Mouse (Mus musculus) forebrain, postnatal 0 days (tissue): ENCODE measurements at regions not wholly inside any gene's neighbourhood (a gene's known extent, or its start where the extent isn't known, plus 50 kb on each side); places are given as distances from the start of the nearest gene placed in this dataset.

ENCODE experiments used
- ATAC-seq: fragments of 200-750 bp; cut with Nextera tagmentation; 2 replicates; pipeline ENCODE4 v1.8.0; 2017; ENCODE audit warnings: mild to moderate bottlenecking, moderate library complexity
- DNase-seq: peaks from one replicate; pipeline ENCODE4 v3.0.0-alpha.2; 2015
- H3K27ac ChIP-seq: fragments of 300-500 bp; sonication (generic); 2 replicates; pipeline ENCODE4 v1.5.1; 2014; ENCODE audit warnings: low read depth, mild to moderate bottlenecking, antibody characterized with exemption, low read length, moderate library complexity, mixed read lengths
- H3K27me3 ChIP-seq: fragments of 300-500 bp; sonication (generic); 2 replicates; pipeline ENCODE4 v1.6.1; 2014; ENCODE audit warnings: mild to moderate bottlenecking, low read length, mixed read lengths; ENCODE audit not compliant: insufficient read depth
- H3K36me3 ChIP-seq: fragments of 300-500 bp; sonication (generic); 2 replicates; pipeline ENCODE4 v1.6.1; 2014; ENCODE audit warnings: mild to moderate bottlenecking, moderate library complexity; ENCODE audit not compliant: insufficient read depth
- H3K4me1 ChIP-seq: fragments of 300-500 bp; sonication (generic); 2 replicates; pipeline ENCODE4 v1.6.1; 2014; ENCODE audit warnings: antibody characterized with exemption; ENCODE audit not compliant: insufficient read depth
- H3K4me2 ChIP-seq: fragments of 300-500 bp; sonication (generic); 2 replicates; pipeline ENCODE4 v1.6.1; 2014; ENCODE audit warnings: low read depth, mild to moderate bottlenecking, moderate library complexity
- H3K4me3 ChIP-seq: fragments of 300-500 bp; sonication (generic); 2 replicates; pipeline ENCODE4 v1.5.1; 2014; ENCODE audit warnings: low read depth, low read length, mixed read lengths
- H3K9ac ChIP-seq: fragments of 300-500 bp; sonication (generic); 2 replicates; pipeline ENCODE4 v1.6.1; 2014; ENCODE audit warnings: mild to moderate bottlenecking
- H3K9me3 ChIP-seq: fragments of 300-500 bp; sonication (generic); 2 replicates; pipeline ENCODE4 v1.6.1; 2016; ENCODE audit warnings: low read length
- CTCF ChIP-seq: sonication (generic); IDR thresholded peaks from 2 replicates; pipeline ENCODE4 v1.5.1; 2016; ENCODE audit warnings: antibody characterized with exemption, control low read depth, low read depth
- WGBS: fragments of 180-500 bp; shearing (Covaris S2); extraction: QIAGEN DNeasy Blood & Tissue Kit; methylation state at CpG from one replicate; pipeline ENCODE4 v1.1.7; 2014; 5-methylcytosine and 5-hydroxymethylcytosine counted together

DNA sequence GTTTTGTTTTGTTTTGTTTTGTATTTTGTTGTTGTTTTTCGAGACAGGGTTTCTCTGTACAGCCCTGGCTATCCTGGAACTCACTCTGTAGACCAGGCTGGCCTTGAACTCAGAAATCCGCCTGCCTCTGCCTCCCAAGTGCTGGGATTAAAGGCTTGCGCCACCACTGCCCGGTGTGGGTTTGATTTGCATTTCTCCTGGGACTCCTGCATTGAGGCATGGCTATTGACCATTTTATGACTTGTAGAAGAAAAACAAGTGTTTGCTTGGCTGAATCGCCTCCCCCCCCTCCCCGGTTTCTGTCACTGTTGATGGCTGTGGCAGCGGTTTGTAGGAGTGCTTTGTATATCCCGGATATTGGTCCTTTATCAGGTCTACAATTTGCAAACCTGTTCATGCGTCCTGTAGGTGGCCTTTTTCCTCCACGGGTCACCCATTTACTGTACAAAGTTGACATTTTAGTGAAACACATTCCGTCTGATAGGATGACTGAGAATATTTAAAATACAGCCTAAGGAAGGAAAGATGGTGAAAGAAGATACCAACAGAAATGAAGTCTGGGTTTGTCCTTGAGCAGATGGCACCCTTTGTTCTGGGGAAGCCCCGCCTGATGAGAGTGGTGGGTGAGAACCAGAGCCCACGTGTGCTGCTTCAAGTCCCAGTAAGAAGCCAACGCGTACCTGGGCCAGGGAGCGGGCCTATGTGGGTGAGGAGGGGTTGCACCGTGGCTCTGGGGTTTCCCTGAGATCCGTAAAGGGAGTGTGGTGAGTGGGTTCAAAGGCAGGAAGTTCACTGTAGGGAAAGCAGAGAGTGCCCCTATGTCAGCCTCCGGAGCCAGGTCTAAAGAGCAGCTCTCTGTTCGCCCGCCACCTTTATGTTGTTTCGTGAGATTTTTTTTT is 52.6 kb upstream of the Smndc1 start:
- H3K36me3 ChIP-seq, result no peaks in the 10 kb centered on the region
- no peaks in the 10 kb centered on the region for H3K9me3 ChIP-seq
- no peak overlapping the region for H3K27ac ChIP-seq
- DNase-seq (no peak), ATAC-seq (no peak)
- H3K4me1 ChIP-seq, result no peaks in the 10 kb centered on the region
- no peak overlapping the region for H3K4me2 ChIP-seq
- no peak overlapping the region for H3K4me3 ChIP-seq
- no peaks in the 10 kb centered on the region for H3K27me3 ChIP-seq
- H3K9ac ChIP-seq, result no peak overlapping the region
- no peak for TF ChIP-seq CTCF
- WGBS, result 82% methylated on average over 22 of the region's 22 CpGs

DNA sequence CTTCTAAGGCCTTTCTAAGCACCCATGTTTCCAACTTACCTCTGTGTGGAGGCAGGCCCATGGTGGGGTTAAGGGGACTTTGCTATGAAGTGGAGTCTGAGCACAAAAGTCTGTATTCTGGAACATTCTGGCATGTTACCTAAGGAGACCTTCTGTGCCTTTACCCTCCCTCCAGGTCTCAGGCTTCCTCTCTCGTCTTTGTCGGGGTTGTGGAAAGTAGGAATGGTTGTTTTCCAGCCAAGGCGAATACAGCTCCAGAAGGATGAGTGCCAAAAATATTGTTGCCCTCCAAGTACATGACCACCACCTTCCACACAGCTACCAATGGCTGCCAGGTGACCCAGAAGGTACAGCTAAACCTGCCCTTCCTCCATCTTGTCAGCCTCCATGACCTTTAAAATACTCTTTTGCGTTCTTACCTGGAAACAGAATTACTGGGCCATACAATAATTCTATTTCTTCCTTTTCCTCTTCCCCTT is 51.8 kb upstream of the Smndc1 start:
- H3K9ac ChIP-seq, result no peak overlapping the region
- H3K27me3 ChIP-seq, result no peaks in the 10 kb centered on the region
- TF ChIP-seq CTCF, result no peak
- H3K4me3 ChIP-seq, result no peak overlapping the region
- H3K4me1 ChIP-seq, result no peaks in the 10 kb centered on the region
- no peak overlapping the region for H3K4me2 ChIP-seq
- H3K36me3 ChIP-seq, result no peaks in the 10 kb centered on the region
- DNase-seq, result no peak
- H3K9me3 ChIP-seq, result no peaks in the 10 kb centered on the region
- no peak overlapping the region for H3K27ac ChIP-seq
- no peak for ATAC-seq
- 92% methylated on average over 4 of the region's 4 CpGs for WGBS

DNA sequence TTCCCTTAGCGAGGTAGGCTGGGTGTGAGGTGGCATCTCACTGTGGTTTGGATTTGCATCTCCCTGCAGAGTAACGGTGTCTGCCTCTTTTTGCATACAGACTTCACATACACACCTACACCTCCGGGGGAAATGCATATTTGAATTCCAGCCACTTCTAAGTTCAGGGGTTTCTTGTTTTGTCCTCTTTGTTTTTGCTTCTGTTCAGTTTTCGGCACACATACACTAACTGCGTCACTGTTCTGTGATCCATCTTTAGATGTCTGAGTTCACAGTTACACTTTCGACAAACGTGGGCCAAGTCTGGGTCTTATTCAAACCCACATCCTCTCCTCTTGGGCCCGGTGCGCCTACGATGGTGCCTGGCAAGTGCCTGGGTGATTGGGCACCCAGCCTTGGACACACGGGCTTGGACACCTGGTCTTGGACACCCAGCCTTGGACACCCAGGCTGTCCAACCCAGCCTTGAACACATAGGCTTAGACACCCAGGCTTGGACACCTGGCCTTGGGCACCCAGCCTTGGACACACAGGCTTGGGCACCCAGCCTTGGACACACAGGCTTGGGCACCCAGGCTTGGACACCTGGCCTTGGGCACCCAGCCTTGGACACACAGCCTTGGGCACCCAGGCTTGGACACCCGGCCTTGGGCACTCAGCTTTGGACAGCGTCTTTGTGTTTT is 51.2 kb upstream of the Smndc1 start:
- Histone ChIP-seq H3K4me1 (no peaks in the 10 kb centered on the region), H3K9me3 (no peaks in the 10 kb centered on the region), H3K36me3 (no peaks in the 10 kb centered on the region), H3K9ac (no peak overlapping the region), H3K4me2 (no peak overlapping the region), H3K4me3 (no peak overlapping the region), H3K27me3 (no peaks in the 10 kb centered on the region), H3K27ac (no peak overlapping the region)
- ATAC-seq (no peak), DNase-seq (no peak)
- TF ChIP-seq CTCF, result no peak
- 82% methylated on average over 13 of the region's 13 CpGs for WGBS

DNA sequence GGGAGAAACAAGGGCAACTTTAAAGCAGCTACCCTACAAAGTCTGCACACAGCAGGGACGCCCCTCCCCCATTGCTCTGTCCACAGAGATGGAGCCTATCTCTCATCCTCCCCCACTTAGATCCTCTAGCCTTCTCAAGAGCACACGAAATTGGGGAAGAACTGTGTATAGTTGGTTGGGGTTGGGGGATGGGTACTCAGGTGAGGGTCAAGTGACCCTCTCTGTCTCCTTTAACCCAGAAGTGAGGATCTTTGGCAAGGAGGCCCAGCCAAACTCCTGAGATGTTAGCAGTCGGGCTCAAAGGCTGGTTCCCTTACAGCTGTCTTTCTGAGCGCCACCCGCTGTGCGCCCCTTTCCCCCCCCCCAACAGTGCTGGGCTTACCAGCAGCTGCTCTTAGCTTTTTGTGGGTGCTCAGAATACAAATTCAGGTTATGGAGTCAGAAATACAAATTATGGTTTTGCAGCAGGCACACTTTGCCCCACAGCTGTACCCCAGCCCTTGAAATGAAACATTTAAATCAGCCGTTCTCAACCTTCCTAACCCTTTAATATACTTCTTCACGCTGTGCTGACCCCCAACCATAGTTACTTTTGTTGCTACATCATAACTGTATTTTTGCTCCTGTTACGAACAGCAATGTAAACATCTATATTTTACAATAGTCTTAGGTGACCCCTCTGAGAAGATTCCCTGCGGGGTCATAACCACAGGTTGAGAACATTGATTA is 50.1 kb upstream of the Smndc1 start:
- no peak for TF ChIP-seq CTCF
- ATAC-seq, result peak; percentile 45; the same call in 1 of the 2 replicates

More for the DNA sequence above, 50.1 kb upstream of the Smndc1 start:
- no peaks in the 10 kb centered on the region for H3K4me1 ChIP-seq
- H3K9ac ChIP-seq, result no peak overlapping the region
- no peaks in the 10 kb centered on the region for H3K27me3 ChIP-seq
- H3K4me3 ChIP-seq, result no peak overlapping the region
- H3K27ac ChIP-seq, result no peak overlapping the region
- H3K9me3 ChIP-seq, result no peaks in the 10 kb centered on the region
- H3K4me2 ChIP-seq, result no peak overlapping the region
- H3K36me3 ChIP-seq, result no peaks in the 10 kb centered on the region
- WGBS, result 41% methylated on average over 10 of the region's 10 CpGs
- DNase-seq, result no peak
